Mouse (Mus musculus) right cerebral cortex, postnatal 25 days (tissue): ENCODE measurements around the gene Aldh5a1.
"Not testable (repeated sequence)": the region's sequence is repeated elsewhere in the genome, so short reads cannot be mapped to it uniquely, and the experiment has no call there.

Source experiments
- DNase-seq: peaks from one replicate; pipeline ENCODE4 v3.0.0; 2022

Aldh5a1 gene

GRCm38 (mm10) chr13:24937108-24937838 is at the start of gene Aldh5a1:
Gene Aldh5a1, minus strand, starts transcription at chr13:24937661.
- peak; percentile 84 for DNase-seq

- DNase-seq: no peak
These were observed 48.0 kb upstream of the Aldh5a1 start for GRCm38 (mm10) chr13:24985435-24985834.

DNA sequence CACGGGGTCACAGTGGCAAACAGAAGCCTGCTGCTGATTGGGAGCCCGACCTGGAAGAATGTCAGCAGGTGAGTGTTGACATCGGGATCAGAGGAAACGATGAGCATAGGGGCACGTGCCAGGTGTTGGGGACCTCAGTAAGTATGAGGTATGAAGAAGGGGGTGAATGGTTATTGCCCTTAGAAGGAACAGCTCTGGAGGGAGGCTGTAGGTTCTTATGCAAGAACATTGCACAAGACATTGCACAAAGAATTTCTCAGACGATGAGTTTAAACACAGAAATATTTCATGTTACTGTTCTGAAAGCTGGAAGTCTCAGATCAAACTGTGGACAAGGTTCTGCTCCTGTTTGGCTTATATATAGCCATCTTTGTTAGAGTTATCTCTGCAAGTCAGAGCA is 43.6 kb upstream of the Aldh5a1 start:
- DNase-seq: no peak

DNA sequence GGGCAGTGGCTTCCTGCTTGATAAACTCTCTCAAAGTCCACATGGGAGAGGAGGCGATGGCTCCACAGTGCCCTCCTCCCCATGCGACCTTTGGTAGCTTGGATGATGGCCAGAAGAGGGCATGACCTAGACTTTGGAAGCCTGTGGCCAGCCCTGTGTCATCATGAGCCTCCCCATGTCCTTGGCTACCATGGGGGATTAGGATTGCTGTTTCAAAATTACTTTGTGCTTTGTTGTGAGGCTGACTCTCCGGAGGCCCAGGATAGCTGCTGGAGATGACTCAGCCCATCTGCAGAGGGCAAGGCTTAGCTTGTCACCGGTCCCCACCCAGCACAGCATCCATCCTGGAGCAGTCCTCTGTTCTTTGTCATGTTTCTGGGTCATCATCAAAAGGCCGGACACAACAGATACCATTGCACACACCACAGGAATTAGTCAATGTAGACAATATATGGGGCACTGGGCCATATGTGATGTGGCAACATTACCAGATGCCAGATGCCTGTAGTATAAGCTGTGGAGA is 40.4 kb upstream of the Aldh5a1 start:
- no peak for DNase-seq

GRCm38 (mm10) chr13:24976384-24976783 is 38.9 kb upstream of the Aldh5a1 start:
- DNase-seq: no peak

GRCm38 (mm10) chr13:24971776-24972175 is 34.3 kb upstream of the Aldh5a1 start:
- not testable (repeated sequence) for DNase-seq

GRCm38 (mm10) chr13:24965846-24966201 is 28.4 kb upstream of the Aldh5a1 start:
- no peak for DNase-seq

GRCm38 (mm10) chr13:24965130-24965845 is 27.8 kb upstream of the Aldh5a1 start:
- no peak for DNase-seq

- no peak for DNase-seq
These were observed 24.7 kb upstream of the Aldh5a1 start for GRCm38 (mm10) chr13:24962119-24962518.

GRCm38 (mm10) chr13:24960084-24960483 is 22.6 kb upstream of the Aldh5a1 start:
- no peak for DNase-seq

GRCm38 (mm10) chr13:24958671-24959070 is 21.2 kb upstream of the Aldh5a1 start:
- no peak for DNase-seq

- DNase-seq: no peak
These were observed 18.0 kb upstream of the Aldh5a1 start for GRCm38 (mm10) chr13:24955500-24955899.

- no peak for DNase-seq
These were observed 17.6 kb upstream of the Aldh5a1 start for GRCm38 (mm10) chr13:24955091-24955490.

DNA sequence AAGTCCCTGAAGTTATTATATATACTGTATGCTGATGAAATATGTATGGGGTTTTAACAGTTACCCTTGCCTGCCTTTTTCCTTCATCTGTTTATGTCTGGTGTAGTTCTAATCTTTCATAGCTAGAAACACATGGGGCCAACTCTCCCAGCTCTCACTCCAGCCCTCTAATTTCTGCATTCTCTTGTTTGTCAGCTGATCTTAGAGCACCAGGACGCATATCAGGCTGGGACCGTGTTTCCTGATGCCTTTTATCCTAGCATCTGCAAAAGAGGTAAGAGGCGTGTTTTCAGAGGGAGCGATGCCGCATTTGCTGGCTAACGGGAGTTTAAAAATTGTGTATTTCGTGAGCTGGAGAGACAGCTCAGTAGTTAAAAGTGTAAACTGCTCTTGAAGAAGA is 15.2 kb upstream of the Aldh5a1 start:
- DNase-seq: no peak

DNA sequence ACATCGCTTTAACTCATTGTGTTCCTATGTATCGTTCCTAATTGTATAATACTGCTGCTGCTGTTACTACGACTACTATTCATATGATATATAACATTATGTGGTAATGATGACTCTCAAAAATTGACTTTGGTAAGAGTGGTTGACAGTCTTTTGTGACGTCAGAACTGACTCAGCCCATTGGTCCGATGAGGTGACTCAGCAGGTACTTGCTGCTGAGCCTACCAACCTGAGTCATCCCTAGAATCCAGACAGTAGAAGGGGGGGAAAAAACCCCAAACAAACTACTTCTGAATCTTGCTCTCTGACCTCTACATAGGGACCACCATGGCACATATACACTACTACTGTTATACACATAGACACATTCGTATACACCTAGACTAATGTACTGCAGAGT is 11.4 kb upstream of the Aldh5a1 start:
- no peak for DNase-seq

- DNase-seq: no peak
These were observed 9.7 kb upstream of the Aldh5a1 start for GRCm38 (mm10) chr13:24947158-24947557.

- no peak for DNase-seq
These were observed 8.1 kb upstream of the Aldh5a1 start for GRCm38 (mm10) chr13:24945567-24945966.

DNA sequence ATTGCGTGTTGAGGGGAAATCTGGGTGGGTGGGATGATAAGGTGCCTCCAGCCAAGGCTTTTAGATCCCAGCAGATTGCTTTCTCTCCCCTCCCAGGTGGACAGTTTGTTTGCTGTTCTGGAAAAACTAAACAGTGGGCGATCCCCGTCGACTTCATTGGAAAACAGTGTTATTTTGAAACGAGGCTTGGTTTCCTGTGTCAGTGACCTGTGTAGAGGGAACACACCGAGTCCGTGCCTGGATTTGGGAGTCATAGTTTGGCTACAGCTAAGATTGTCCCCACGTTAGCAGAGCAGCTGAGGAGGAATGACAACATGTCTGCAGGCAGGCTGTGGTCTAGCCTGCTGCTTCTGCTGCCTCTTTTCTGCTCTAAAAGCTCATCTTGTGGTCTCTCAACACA is 5.8 kb upstream of the Aldh5a1 start:
- DNase-seq: no peak

DNA sequence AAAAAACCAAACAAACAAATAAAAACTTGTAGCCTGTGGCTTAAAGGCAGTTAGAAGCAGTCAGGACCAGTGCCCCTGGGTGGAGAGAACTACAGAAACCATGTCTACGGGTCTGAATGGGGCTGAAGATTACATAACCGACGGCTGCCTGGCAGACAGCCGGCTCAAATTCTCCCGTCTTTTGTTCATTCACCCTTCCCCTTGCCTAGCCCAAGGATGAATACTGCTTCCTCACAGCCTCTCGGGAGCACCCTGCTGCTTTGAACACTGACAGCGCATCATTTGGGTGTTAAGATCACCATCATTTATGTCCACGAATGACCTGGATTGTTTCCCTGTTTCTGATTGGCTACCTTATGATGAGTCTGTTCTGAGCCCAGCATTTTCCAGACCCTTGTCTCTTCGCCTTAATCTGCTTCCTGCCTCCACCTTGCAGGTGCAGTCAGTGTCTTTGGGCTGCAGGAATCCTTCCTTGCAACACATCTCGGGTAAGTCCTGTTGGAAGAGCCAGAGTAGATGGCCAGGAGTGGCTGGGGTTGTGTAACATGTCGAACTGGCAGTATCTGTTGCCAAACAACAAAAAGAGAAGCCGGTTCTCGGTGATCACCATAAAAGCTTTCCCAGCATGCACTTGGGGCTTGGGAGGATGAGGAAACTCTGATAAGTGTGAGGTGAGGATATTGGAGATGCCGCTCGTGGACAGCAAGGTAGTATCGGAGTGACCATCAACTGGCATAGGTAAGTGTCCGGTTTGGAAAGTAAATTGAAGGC is 5.2 kb upstream of the Aldh5a1 start, which contains the start of gene Gpld1:
TSS of gene Gpld1 (plus strand) at position 641 of the 771 bp plus-strand sequence.
- no peak for DNase-seq

- no peak for DNase-seq
These were observed 2.0 kb upstream of the Aldh5a1 start for GRCm38 (mm10) chr13:24939472-24939871.

- peak; percentile 63 for DNase-seq
These were observed 1.2 kb upstream of the Aldh5a1 start for GRCm38 (mm10) chr13:24938683-24939082.

DNA sequence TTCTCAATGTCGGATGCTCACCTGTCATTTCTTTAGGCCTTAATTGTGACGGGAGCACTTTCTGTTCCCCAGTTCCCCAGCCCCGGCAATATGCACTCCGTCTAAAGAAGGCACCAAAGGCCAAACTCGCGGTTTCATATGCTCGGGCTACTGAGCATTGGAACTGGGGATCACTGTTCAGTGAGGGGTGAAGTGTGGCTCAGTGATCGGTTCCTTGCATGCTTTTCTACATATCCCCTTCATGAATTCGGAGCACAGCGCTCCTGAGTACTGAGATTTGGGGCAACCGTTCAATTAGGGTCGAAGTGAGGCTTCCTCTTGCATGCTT is 342 bp upstream of the Aldh5a1 start:
- DNase-seq: no peak

DNA sequence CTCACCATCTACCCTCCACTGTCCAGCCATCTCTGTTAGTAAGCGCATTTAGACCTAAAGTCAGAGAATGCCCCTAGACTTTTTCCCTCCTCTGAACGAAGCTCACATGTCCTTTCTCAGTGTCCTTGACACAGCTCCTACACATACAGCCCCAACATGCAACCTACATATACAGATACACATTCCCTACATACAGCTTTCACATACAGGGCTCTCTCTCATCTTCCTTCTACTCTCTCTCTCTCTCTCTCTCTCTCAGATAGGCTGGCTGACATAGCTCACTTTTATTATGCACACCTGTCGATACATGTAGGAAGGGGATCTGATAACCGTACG is 721 bp downstream of the Aldh5a1 start:
- no peak for DNase-seq

GRCm38 (mm10) chr13:24933199-24933598 is 4.3 kb downstream of the Aldh5a1 start:
- no peak for DNase-seq
